Mouse (Mus musculus): Measurements from ENCODE around the gene Snrpc.
"Not testable (repeated sequence)": the region's sequence is repeated elsewhere in the genome, so short reads cannot be mapped to it uniquely, and the experiment has no call there.

Snrpc gene

DNA sequence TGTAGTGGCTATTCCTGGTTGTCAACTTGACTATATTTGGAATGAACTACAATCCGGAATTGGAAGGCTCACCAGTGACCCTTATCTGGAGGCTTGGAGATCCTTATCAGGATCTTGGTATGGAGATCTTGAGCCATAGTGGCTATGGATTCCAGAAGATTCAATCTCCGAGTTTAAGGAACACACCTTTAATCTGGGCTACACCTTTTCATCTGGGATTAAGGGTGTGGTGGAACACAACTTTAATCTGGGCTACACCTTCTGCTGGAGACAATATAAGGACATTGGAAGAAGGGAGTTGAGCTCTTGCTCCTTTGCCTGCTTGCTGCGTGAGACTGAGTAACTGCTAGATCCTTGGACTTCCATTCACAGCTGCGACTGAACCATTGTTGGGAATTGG lies at the start of gene Snrpc:
Gene Snrpc (plus strand): TSS at position 301 of the 400 bp plus-strand sequence.
- in situ Hi-C loops (cut with MseI, MboI), result not testable (repeated sequence)

DNA sequence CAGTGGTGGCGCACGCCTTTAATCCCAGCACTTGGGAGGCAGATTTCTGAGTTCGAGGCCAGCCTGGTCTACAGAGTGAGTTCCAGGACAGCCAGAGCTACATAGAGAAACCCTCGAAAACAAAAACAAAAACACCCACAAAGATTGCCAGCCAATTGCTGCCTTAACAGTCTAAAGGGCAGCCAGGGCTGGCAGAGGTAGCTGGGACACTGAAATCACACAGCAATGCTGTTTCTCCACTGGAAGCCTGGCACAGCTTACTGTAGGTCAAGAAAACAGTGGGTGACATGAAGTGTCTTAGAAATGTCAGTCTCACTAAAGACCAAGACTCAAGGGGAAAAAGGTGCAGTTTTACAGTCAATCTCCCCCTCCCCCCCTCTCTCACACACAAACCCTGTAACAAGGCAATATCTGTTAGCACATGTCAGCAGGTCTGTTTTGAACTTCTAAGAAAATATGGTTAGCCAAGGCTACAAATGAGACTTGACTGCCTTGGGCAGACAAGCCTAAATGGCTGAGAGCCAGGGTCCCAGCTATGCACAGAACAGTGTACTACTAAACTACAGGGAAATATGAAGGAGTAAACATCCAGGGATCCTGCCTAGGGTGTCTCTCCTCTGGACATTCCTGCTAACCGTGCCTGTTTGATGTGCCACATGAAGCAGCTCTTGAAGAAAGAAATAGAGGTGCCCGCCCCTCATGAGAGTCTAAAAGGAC lies 49.3 kb upstream of the Snrpc start:
- in situ Hi-C loops (cut with MseI, MboI), result no loop called here

DNA sequence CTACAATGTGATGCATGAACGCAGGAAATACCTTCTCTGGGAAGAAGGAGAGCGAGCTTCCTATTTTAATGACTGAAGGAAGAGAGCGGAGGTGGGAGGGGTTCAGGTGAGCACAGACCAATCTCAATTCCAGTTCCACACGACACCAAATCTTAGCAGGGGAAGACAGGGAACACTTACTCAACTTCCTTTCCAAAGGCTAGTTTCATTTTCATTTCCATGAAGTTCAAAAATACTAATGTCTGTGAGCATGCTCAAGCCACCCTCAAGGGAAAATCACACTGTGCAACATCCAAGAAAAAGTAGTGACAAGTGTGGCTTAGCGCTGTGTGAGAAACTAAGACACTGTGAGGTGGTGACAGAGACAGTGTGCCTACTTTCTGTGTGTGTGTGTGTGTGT lies 47.9 kb upstream of the Snrpc start:
- in situ Hi-C loops (cut with MseI, MboI), result no loop called here

DNA sequence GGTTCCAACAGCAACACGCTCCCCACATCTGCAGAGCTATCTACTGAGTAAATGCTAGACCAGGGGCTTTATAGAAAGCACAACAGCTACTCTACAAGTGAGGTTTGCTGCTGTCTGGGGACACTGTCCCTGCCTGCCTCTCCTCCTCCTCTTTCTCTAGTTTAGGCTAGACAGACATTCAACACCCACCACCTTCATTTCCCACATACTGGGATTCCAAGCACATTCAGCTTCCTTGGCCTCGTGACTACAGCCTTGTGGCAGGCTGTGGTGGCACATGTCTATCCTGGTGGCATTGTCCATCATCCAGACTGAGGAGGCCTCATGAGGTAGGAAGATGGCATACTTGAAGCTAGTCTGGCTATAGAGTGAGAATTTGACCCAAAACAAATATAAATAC lies 47.0 kb upstream of the Snrpc start:
- in situ Hi-C loops (cut with MseI, MboI), result no loop called here

DNA sequence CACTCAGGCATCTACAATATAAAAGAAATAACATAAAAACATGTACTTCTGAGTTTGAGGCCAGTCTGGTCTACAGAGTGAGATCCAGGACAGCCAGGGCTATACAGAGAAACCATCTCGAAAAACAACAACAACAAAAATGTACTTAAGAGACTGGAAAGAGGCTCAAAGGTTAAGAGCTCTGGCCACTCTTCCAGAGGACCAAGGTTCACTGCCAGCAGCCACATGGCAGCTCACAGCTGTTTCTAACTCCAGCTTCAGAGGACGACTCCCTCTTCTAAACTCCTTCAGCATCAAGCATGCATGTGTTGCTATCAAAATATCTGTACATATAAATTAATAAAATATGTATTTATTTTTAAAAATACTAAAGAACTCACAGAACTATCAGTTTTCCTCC lies 46.4 kb upstream of the Snrpc start:
- in situ Hi-C loops (cut with MseI, MboI), result no loop called here

DNA sequence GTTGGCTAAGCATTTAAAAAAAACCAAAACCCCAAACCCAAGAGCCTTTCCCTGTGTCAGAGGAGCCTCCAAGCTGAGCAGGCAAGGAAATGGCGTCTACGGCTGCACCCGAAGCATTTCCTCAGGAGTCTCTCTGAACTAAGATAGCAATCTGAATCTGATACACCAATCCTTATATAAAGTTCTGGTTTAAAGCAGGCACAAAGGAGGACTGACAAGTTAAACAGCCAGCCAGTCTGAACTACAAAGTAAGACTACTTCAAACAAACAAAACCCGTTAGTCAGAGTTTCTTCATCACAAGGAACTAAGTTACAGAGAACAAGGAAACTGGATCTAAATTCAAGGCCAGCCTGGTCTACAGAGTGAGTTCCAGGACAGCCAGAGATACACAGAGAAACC lies 45.4 kb upstream of the Snrpc start:
- in situ Hi-C loops (cut with MseI, MboI), result no loop called here

DNA sequence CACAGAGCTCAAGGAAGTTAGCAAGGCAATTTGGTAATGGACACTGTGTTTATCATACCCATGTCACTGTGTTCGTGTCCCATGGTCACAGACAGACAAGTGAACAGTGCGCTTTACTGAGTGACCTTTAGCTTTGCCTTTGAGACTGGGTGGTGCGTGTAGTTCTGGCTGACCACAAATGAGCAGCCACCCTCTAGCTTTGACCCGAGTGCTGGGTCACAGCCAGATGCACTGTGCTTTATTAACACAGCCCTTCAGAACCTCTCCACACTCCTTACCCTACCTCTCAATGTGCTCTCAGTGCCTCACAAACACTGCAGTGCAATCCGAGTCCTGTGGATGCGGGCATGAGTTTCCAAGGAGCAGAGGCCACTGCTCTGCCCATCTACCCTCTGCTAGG lies 44.8 kb upstream of the Snrpc start:
- in situ Hi-C loops (cut with MseI, MboI), result no loop called here

DNA sequence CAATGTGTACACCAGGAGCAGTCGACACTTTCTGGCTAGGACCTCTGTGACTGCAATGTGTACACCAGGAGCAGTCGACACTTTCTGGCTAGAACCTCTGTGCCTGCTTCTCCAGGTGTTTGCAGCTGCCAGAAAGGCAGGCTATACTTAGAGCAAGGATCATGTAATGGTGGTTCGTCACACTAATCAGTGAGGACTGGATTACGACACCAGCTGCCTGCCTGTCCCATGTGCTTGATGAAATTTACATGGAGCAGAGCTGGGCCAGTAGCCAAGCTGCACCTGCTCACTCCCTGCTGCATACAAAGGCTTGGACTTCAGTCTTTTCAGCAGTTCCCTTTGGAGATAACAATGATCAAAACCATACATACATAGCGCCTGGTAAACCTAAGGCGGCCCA lies 41.2 kb upstream of the Snrpc start:
- in situ Hi-C loops (cut with MseI, MboI), result no loop called here

DNA sequence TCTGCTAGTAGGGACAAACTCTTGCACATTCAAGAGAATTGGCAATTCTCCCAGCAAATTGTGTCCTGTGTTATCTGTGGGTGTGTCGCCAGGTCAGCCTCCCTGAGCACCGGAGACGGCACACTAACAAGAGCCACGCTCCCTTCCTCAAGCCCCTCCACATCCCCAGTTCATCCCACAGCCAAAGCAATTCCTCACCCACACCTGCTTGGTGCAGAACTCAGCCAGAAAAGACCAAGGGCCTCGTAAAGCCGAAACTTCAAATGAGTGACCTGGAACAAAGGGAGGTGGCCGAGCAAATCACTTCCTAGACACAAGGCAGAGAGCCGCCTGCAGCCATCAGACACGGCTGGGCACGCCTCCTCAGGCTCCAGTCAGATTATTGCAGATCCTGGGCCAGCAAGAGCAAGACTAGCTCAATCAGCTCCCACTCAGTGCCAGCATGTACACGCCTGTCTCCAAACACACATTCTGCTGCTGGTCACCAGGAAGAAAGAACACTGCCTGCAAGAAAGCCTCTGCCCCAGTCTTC lies 40.5 kb upstream of the Snrpc start:
- in situ Hi-C loops (cut with MseI, MboI), result no loop called here

DNA sequence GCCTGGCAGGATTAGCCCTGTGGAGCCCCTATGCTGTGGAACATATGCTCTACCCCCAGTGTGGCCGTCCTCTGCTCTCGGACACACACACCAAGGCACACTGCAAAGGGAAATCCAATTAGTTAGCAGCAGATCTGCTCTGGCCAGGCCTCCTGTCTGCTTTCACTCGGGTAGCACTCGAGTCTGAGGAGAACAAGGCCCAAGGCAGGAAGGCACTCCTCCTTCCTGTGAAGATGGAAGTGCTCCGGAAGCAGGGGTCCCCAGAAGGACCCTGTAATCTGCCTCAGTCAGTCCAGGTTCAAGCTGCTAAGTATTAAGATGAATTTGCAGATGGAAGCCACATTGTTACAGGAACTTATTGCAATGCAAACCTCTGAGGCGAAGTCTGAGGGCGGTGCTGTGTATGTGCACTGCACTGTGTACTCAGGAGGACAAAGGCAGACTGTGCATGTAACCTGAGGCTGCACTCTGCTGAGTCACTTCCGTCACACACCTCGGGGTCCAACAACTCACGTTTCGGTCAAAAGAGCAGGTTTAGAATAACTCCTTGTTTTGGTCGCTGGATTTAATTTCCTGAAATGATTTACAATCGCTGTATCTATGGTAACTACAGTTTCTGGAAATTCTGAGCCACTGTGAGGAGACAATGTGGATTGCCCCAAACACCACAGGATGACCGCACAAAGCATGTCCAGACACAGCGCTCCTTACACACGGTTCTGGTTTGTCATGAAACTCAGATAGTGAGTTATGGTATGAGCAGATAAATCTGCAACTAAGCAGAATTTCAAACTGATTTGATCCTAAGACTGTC lies 38.0 kb upstream of the Snrpc start:
- in situ Hi-C loops (cut with MseI, MboI), result no loop called here

DNA sequence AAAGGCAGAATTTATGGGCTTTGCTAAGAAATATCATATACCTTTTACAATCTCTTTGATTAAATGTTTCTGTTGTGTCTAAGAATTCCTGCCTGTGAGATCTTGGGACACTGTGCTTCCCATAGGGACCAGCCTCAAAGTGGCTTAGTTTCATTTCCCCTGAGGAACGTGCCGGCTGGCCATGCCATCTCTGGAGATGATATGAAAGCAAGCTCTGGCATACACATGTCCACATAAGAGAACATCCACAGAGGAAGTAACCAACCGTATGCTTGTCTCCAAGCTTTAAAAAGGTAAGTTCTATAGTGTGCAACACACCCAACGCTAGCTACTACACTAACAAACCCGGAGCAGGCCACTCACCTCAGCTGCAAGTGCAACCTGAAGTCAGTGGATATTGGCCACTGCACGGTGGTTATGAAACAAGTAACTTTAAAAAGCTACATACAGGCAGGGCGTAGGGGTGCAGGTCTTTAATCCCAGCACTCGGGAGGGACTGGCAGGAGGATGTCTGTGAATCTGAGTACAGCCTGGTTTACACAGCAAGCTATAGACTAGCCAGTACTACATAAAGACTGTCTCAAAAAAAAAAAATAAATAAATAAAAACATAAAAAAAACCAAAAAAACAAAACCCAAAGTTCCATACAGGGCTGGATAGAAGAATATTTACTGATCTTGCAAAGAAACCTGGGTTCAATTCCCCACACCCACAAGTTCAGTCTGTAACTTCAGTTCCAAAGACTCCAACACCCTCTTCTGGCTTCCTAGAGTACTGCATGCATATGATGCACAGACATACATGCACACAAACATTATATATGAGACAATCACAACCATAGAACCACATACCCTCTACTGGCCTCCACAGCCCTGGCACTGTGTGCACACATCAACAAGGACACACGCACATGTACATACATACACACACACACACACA lies 37.0 kb upstream of the Snrpc start:
- in situ Hi-C loops (cut with MseI, MboI), result no loop called here

DNA sequence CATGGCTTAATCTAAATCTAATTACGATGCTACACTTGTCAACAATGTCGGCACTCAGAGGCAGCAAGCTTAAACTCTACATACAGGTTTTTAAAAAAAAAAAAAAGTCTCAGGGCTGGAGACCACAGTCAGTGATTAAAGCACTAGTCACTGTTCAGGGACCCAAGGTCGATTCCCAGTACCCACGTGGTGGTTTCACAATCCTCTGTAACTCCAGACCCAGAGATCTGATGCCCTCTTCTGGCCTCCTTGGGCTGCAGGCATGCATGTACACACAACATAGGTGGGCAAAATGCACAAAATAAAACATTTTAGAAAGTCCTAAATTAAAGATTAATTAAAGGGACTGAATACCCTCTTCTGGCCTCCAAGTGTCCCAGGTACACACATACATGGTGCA lies 34.2 kb upstream of the Snrpc start:
- in situ Hi-C loops (cut with MseI, MboI), result no loop called here

DNA sequence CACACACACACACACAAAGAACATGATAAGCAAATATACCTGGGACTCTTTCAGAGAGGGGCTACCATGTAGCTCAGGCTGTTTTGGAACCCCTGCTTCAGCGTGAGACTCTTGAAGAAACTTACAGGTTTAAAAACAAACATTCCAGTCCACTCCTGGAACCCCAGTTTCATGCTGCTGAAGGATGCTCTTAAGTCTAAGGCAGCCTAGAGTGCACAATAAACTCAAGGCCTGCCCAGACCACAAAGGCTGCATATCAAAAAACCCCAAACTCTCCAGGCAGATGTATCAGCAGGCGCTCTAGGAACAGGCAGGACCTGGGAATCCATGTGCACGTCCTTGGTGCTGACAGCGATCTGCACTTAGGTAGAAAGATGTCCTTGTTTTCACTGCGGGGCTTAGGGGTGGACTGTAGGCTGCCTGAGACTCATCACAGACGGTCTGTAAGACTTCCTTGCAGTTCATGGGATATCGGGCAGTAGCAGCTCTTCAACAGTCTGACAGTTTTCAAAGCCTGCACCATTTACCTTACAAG lies 33.7 kb upstream of the Snrpc start:
- in situ Hi-C loops (cut with MseI, MboI), result no loop called here

DNA sequence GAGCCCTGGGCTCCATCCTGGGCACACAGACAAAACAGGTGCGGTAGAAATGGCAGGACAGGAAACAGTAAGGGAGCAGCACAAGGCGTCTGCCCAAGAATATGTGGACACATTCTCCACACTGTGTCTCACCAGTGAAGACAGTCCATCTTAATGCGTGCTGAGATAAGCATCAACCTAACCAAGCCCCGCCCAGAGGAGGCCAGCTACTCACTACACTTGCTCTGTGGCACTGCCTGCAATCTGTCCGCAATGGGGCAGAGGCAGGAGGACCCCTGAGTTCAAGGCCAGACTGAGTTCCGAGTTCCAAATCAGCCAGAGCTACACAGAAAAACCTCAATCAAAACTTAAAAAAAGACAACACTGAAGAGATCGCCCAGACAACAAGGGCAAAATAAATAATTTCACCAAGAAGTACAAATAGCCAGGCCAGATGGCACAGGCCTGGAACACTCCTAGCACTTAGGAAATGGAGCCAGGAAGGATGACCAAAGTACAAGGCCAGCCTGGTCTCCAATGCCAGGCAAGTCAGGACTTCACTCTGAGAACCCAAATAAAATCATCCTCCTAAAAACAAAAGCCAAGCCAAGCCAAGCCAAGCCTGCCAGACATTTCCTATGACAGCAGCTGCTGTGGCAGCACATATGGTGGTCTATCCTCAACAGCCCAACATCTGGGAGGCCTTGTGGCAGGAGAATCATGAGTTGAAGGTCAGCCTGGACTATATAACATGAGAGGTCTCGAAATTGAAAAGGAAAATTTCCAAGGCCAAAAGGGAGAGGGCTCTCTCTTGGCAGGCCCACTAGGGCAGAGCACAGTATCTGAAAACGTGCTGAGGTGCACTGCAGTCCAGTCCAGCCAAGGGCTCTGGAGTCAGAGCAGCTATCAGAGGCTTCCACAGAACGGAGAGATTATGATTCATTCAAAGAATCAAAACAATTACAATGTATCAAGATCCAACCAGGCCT lies 32.9 kb upstream of the Snrpc start:
- in situ Hi-C loops (cut with MseI, MboI), result no loop called here

DNA sequence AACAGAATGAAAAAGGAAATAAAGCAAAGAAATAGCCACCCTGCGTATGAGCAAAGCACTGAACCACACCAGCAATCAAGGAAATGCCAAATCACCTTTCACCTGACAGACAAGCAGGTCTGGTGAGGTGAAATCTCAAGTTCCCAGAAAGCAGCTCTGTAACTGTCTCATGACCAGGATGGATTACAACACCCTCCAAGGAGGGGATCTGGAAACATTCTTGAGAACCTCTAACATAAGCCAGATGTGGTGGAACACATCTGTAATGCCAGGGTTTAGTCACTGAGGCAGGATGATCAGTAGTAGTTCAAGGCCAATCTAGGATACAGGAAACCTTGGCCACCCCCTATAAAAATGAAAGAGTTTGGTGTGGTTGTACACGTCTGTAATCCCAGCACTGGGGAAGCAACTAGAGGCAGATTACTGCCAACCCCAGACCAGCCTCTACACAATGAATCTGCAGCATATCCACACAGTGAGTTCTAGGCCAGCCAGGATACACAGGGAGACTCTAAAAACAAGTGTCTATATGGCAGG lies 30.3 kb upstream of the Snrpc start:
- in situ Hi-C loops (cut with MseI, MboI), result no loop called here

DNA sequence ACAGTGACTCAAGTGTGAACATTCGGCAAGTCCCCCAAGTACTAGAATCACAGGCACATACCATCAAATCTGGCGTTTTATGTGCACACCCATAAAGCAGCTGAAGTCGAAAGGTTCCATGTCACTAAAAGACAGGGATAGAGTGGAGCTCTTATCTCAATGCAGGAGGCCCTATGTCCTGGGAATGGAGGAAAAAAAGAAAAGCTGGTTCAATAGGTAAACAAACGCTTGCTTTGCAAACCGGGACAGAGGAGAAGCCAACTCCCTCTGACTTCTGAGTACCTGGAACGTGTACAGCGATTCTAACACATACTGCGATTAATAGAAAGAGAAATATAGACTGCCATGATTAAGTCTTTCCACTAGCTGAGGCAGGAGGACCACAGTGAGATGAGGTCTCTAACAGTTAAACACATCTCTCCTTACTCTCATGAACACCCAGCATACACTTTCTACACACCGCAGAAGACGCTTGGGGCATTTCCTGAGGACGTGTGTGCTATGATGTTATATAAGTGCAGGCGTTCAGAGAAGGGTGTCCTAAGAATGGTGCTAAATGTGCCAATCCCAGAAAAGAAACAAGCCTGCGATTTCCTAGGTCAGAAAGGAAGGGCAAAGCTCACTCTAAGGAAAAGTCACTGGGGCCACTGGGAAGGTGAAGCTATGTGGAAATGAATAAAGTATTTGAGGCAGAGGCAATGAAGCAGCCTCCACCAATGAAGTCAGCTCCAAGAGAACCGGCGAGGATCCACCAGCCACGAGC lies 27.2 kb upstream of the Snrpc start:
- in situ Hi-C loops (cut with MseI, MboI), result no loop called here

DNA sequence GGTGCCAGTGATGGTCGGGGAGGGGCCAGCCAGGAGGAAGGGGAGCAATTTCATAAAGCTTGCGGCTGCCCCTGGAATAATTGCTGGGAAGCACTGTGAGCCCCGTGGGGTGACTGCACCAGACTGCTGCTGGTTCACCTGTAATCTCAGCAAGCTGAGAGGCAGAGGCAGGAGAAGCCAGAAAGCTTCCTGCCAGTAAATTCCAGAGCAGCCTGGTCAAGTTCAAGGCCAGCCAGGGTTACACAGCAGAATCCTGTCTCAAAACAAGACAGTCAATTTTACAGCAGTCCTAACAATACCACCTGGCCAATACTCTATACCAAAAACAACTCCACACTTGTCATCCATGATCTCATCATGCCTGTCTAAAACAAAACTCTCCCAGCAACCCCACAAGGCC lies 26.0 kb upstream of the Snrpc start:
- in situ Hi-C loops (cut with MseI, MboI), result no loop called here

DNA sequence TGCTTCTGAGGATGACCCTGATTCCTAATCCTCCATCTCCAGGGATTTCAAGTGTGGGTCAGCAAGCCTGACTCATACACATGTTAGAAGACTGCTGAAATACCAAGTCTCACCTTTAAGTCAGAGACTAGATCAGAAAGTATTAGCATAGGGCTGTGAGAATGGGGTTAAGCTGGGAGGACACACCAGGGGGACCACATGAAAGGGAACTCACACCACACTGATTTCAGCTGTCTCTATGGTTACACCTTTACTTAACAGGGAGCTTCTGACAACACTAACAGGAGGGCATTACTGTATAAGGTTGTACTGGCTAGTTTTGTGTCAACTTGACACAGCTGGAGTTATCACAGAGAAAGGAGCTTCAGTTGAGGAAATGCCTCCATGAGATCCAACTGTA lies 23.3 kb upstream of the Snrpc start:
- in situ Hi-C loops (cut with MseI, MboI), result no loop called here

DNA sequence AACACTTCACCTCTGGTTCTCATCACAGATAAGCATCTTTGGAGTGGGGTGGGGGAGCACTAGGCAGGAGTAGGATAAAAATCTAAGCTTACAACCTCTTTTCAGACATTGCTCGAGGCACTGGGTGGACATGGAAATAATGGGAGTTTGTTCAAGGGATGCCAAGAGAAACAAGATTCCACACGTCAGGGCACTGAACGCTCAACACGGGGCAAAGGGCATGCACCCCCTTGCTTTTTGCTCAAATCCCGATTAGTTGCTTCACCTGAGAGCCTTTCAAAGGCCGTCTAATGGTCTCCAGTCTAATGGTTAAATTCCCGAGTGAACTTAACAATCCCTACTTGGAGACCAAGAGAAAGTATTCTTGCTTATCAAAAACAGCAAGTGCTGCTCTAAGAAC lies 18.9 kb upstream of the Snrpc start:
- in situ Hi-C loops (cut with MseI, MboI), result no loop called here
